Mouse (Mus musculus): ENCODE data around the gene Steap3. TPM values are rescaled to one million over a fixed set of nuclear protein-coding genes. Genes with fewer than 3 reads are reported as not detected.

Gene Steap3
- polyA plus RNA-seq, 1 experiment from 2014 or later, result 19.3 TPM

DNA sequence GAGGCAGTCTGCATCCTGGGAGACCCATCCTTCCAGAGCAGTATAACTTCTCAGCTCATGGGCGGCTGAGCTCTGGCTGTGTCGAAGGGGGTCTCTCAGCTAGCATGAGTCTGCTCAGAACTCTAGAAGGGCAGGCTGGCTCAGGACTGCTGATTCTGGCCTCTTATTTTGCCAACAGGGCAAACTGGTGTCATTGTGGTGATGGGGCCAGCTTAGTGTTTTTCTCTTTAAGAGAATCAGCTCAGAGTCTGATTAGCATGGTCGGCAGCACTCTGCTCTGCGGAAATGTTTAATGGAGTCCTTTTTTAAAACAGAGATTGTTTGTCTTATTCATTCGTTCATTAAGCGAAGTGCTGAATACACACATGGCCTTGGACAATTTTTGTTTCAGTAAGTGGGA lies 83.3 kb downstream of the Steap3 start:
- Histone ChIP-seq H3K27ac (replicated peaks in 1 of 2; ENCODE audit: control insufficient read depth in 1 of 2, insufficient read depth in 1 of 2, low read depth in 2 of 2, low read length in 2 of 2) (no peak overlapping the region), H3K27me3 (ENCODE audit: control insufficient read depth, insufficient read depth, low read length) (no peaks in the 10 kb centered on the region), H3K4me1 (ENCODE audit: control insufficient read depth in 2 of 2, insufficient read depth in 2 of 2, low read length in 2 of 2) (no peaks in the 10 kb centered on the region), H3K9me3 (ENCODE audit: control insufficient read depth, low read length) (no peaks in the 10 kb centered on the region), H3K4me3 (ENCODE audit: control insufficient read depth in 1 of 2, insufficient read depth in 1 of 2, low read depth in 1 of 2, low read length in 2 of 2) (no peak overlapping the region), H3K4me2 (ENCODE audit: low read length) (no peak overlapping the region), H3K36me3 (ENCODE audit: control insufficient read depth, insufficient read depth, low read length) (no peaks in the 10 kb centered on the region), H3K9ac (ENCODE audit: low read length) (no peak overlapping the region)
- WGBS, result 88% methylated on average over 6 of the region's 6 CpGs
- no peak for ATAC-seq (ENCODE audit: insufficient number of reproducible peaks, insufficient read depth, low FRiP score, low read depth)

DNA sequence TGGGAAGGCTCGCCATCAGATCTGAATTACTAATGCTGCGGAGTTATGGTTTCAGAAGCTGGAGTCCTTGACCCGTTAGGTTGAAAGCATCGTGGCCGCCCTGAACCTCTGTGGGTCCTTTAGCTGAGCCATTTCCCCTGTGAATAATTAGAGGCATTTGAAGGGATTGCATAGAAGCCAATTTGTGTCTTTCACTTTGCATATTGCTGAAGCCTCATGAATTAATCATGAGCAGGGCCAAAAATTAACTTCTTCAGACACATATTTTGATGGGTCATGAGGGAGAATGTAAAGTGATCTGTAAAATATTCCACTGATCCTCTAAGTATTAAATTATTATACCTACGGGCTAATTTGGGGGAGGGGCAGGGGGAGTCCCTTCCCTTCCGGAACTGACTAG lies 85.4 kb downstream of the Steap3 start:
- H3K27me3 ChIP-seq (ENCODE audit: control insufficient read depth, insufficient read depth, low read length), result no peaks in the 10 kb centered on the region
- H3K4me1 ChIP-seq (ENCODE audit: control insufficient read depth in 2 of 2, insufficient read depth in 2 of 2, low read length in 2 of 2), result no peaks in the 10 kb centered on the region
- ATAC-seq (ENCODE audit: insufficient number of reproducible peaks, insufficient read depth, low FRiP score, low read depth), result no peak
- WGBS, result 71% methylated on average over 7 of the region's 7 CpGs
- no peak overlapping the region for H3K9ac ChIP-seq (ENCODE audit: low read length)
- H3K36me3 ChIP-seq (ENCODE audit: control insufficient read depth, insufficient read depth, low read length), result no peaks in the 10 kb centered on the region
- no peak overlapping the region for H3K4me2 ChIP-seq (ENCODE audit: low read length)
- no peak overlapping the region for H3K4me3 ChIP-seq (ENCODE audit: control insufficient read depth in 1 of 2, insufficient read depth in 1 of 2, low read depth in 1 of 2, low read length in 2 of 2)
- no peaks in the 10 kb centered on the region for H3K9me3 ChIP-seq (ENCODE audit: control insufficient read depth, low read length)
- no peak overlapping the region for H3K27ac ChIP-seq (replicated peaks in 1 of 2; ENCODE audit: control insufficient read depth in 1 of 2, insufficient read depth in 1 of 2, low read depth in 2 of 2, low read length in 2 of 2)

DNA sequence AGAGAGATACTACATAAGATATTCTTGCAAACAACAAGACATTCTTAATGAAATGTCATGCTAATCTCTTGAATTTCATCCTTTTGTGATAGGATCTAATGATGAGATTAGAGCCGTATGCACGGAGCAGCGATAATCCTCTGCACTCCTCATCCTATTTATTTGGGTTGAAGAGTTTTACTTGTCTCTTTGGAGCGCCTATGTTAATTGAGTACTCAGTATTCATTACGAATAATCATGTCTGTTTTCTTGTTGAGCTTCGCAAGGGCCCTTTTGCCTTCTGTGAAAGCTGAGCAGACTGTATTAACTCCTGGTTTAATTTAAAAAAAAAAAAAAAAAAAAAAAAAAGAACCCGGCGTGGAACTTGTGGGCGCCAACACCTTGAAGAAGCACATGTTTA lies 85.8 kb downstream of the Steap3 start:
- no peak overlapping the region for H3K27ac ChIP-seq (replicated peaks in 1 of 2; ENCODE audit: control insufficient read depth in 1 of 2, insufficient read depth in 1 of 2, low read depth in 2 of 2, low read length in 2 of 2)
- no peak overlapping the region for H3K4me2 ChIP-seq (ENCODE audit: low read length)
- H3K4me1 ChIP-seq (ENCODE audit: control insufficient read depth in 2 of 2, insufficient read depth in 2 of 2, low read length in 2 of 2), result no peaks in the 10 kb centered on the region
- no peak overlapping the region for H3K4me3 ChIP-seq (ENCODE audit: control insufficient read depth in 1 of 2, insufficient read depth in 1 of 2, low read depth in 1 of 2, low read length in 2 of 2)
- H3K36me3 ChIP-seq (ENCODE audit: control insufficient read depth, insufficient read depth, low read length), result no peaks in the 10 kb centered on the region
- no peak overlapping the region for H3K9ac ChIP-seq (ENCODE audit: low read length)
- WGBS, result 55% methylated on average over 9 of the region's 9 CpGs
- no peaks in the 10 kb centered on the region for H3K27me3 ChIP-seq (ENCODE audit: control insufficient read depth, insufficient read depth, low read length)
- H3K9me3 ChIP-seq (ENCODE audit: control insufficient read depth, low read length), result no peaks in the 10 kb centered on the region
- ATAC-seq (ENCODE audit: insufficient number of reproducible peaks, insufficient read depth, low FRiP score, low read depth), result no peak

DNA sequence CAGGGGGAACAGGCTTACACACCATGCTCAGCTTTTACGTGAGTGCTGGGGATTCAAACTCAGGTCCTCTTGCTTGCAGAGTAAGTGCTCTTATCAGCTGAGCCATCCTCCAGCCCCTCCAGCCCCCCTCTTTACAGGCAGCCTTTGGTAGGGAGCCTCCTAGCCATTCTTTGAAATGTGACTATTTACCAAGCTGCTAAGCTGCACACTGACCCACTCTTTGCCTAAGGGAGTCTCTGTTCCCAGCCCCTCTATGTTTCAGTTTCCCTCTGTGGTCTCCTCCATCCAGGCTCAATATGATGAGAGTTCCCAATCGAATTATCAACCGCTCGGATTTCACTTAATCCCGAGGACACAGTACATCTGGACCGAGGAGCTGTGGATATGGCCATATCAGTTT lies 86.3 kb downstream of the Steap3 start:
- Histone ChIP-seq H3K36me3 (ENCODE audit: control insufficient read depth, insufficient read depth, low read length) (no peaks in the 10 kb centered on the region), H3K4me2 (ENCODE audit: low read length) (no peak overlapping the region), H3K27me3 (ENCODE audit: control insufficient read depth, insufficient read depth, low read length) (no peaks in the 10 kb centered on the region), H3K4me1 (ENCODE audit: control insufficient read depth in 2 of 2, insufficient read depth in 2 of 2, low read length in 2 of 2) (no peaks in the 10 kb centered on the region), H3K27ac (replicated peaks in 1 of 2; ENCODE audit: control insufficient read depth in 1 of 2, insufficient read depth in 1 of 2, low read depth in 2 of 2, low read length in 2 of 2) (no peak overlapping the region), H3K9ac (ENCODE audit: low read length) (no peak overlapping the region), H3K4me3 (ENCODE audit: control insufficient read depth in 1 of 2, insufficient read depth in 1 of 2, low read depth in 1 of 2, low read length in 2 of 2) (no peak overlapping the region), H3K9me3 (ENCODE audit: control insufficient read depth, low read length) (no peaks in the 10 kb centered on the region)
- ATAC-seq (ENCODE audit: insufficient number of reproducible peaks, insufficient read depth, low FRiP score, low read depth), result no peak
- 49% methylated on average over 6 of the region's 6 CpGs for WGBS

DNA sequence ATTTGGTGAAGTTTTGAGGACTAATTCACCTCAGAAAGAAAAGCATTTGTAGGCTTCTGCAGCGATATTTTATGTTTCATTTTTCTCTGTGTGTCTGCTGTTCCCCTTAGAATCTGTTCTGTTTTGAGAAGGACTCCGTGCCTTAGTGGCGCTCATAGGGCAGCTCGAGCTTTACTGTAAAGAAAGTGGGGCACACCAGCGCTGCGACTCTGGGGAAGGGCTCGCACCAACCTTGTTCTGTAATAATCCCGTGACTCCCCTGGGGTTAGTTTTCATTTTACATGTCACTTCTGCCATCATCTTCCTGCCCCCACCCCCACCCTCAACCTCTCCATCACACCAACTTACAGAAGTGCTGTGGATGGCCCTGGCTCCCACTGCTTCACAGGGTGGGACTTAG lies 95.4 kb downstream of the Steap3 start:
- Histone ChIP-seq H3K27me3 (ENCODE audit: control insufficient read depth, insufficient read depth, low read length) (no peaks in the 10 kb centered on the region), H3K4me3 (ENCODE audit: control insufficient read depth in 1 of 2, insufficient read depth in 1 of 2, low read depth in 1 of 2, low read length in 2 of 2) (no peak overlapping the region), H3K27ac (replicated peaks in 1 of 2; ENCODE audit: control insufficient read depth in 1 of 2, insufficient read depth in 1 of 2, low read depth in 2 of 2, low read length in 2 of 2) (no peak overlapping the region), H3K9me3 (ENCODE audit: control insufficient read depth, low read length) (no peaks in the 10 kb centered on the region), H3K36me3 (ENCODE audit: control insufficient read depth, insufficient read depth, low read length) (no peaks in the 10 kb centered on the region), H3K9ac (ENCODE audit: low read length) (no peak overlapping the region), H3K4me2 (ENCODE audit: low read length) (no peak overlapping the region), H3K4me1 (ENCODE audit: control insufficient read depth in 2 of 2, insufficient read depth in 2 of 2, low read length in 2 of 2) (peaks cover 8 to 12% of the 10 kb centered on the region in 2 experiments)
- ATAC-seq (ENCODE audit: insufficient number of reproducible peaks, insufficient read depth, low FRiP score, low read depth), result no peak
- WGBS, result 94% methylated on average over 8 of the region's 8 CpGs

DNA sequence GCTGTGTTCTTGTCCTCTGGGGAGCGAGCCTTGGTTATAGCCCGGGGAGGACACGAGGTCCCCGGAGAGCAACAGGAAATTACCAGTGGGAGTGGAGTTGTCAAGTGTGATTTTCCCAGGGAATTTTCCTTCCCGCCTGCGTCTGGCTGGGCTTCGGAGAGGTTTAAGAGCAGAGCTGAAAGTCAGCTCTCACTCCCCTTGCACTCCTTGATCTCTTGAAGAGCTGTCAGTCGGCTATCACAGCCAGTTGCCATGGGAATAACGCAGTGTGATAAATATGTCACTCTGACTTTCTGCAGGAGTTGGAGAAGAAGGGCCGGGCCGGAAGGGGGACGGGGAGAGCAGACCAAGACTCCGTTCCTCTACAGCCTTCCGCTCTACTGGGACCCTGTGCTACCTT lies 96.2 kb downstream of the Steap3 start:
- Histone ChIP-seq H3K9ac (ENCODE audit: low read length) (0 out of 2 replicates have a peak overlapping the region, but pooled peaks have one; percentile 2), H3K9me3 (ENCODE audit: control insufficient read depth, low read length) (no peaks in the 10 kb centered on the region), H3K27me3 (ENCODE audit: control insufficient read depth, insufficient read depth, low read length) (no peaks in the 10 kb centered on the region), H3K36me3 (ENCODE audit: control insufficient read depth, insufficient read depth, low read length) (no peaks in the 10 kb centered on the region), H3K4me3 (ENCODE audit: control insufficient read depth in 1 of 2, insufficient read depth in 1 of 2, low read depth in 1 of 2, low read length in 2 of 2) (no peak overlapping the region), H3K4me1 (ENCODE audit: control insufficient read depth in 2 of 2, insufficient read depth in 2 of 2, low read length in 2 of 2) (peaks cover 8 to 12% of the 10 kb centered on the region in 2 experiments), H3K27ac (replicated peaks in 1 of 2; ENCODE audit: control insufficient read depth in 1 of 2, insufficient read depth in 1 of 2, low read depth in 2 of 2, low read length in 2 of 2) (no peak overlapping the region), H3K4me2 (ENCODE audit: low read length) (peak overlapping the region; percentile 50)
- 3% methylated on average over 14 of the region's 14 CpGs for WGBS
- ATAC-seq (ENCODE audit: insufficient number of reproducible peaks, insufficient read depth, low FRiP score, low read depth), result peak; percentile 64

DNA sequence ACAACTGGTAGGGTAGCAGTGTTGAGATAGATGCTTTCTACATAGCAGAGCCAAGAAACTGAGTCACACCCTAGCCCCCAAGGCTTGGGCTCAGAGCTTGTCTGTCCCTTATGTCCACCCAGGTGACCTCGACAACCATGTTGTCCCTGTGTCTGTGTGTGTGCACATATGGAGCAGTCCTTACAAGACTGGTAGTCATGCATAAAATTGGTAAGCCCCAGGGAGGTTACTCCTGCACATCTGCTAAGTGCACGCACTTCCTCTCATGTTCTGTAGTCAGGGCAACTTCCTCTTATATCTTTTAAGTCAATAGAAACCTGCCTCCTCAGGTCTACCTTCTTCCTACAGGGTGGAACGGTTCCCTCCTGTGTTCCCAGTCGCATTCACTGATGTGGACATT lies 97.5 kb downstream of the Steap3 start:
- H3K4me3 ChIP-seq (ENCODE audit: control insufficient read depth in 1 of 2, insufficient read depth in 1 of 2, low read depth in 1 of 2, low read length in 2 of 2), result no peak overlapping the region
- no peaks in the 10 kb centered on the region for H3K27me3 ChIP-seq (ENCODE audit: control insufficient read depth, insufficient read depth, low read length)
- H3K9ac ChIP-seq (ENCODE audit: low read length), result no peak overlapping the region
- no peak overlapping the region for H3K4me2 ChIP-seq (ENCODE audit: low read length)
- H3K27ac ChIP-seq (replicated peaks in 1 of 2; ENCODE audit: control insufficient read depth in 1 of 2, insufficient read depth in 1 of 2, low read depth in 2 of 2, low read length in 2 of 2), result no peak overlapping the region
- no peaks in the 10 kb centered on the region for H3K36me3 ChIP-seq (ENCODE audit: control insufficient read depth, insufficient read depth, low read length)
- 77% methylated on average over 4 of the region's 4 CpGs for WGBS
- no peaks in the 10 kb centered on the region for H3K9me3 ChIP-seq (ENCODE audit: control insufficient read depth, low read length)
- H3K4me1 ChIP-seq (ENCODE audit: control insufficient read depth in 2 of 2, insufficient read depth in 2 of 2, low read length in 2 of 2), result peaks cover 8 to 12% of the 10 kb centered on the region in 2 experiments
- ATAC-seq (ENCODE audit: insufficient number of reproducible peaks, insufficient read depth, low FRiP score, low read depth), result no peak

DNA sequence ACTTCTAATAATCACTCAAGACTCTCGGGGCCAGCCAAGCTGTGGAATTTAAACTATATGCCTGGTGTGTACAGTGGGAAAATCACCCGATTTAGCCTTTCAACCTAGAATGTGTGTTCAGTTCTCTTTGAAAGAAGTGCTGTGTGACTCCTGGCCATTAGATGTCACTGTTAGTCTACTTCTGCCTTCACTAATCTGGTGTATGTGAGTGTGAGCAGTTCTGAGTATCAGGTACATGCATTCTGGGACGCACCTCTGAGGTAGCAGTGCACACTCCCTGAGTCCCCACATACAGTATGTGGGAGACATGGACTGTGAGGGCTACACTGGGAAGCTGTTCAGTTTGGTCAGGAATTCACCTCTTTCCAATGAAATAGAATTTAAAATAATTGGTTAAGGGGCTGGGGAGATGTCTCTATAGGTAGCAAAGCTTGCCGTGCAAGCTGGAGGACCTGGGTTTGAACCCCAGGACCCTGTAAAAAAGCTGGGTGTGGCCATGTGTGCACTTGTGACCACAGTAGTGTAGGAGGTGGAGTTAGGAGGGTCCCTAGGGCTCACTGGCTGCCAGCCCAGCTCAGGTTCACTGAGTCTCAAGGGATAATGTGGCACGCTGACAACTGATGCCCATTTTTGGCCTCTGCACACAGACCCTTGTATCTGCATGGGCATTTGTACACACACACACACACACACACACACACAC lies 100.5 kb downstream of the Steap3 start:
- Histone ChIP-seq H3K27ac (replicated peaks in 1 of 2; ENCODE audit: control insufficient read depth in 1 of 2, insufficient read depth in 1 of 2, low read depth in 2 of 2, low read length in 2 of 2) (no peak overlapping the region), H3K4me1 (ENCODE audit: control insufficient read depth in 2 of 2, insufficient read depth in 2 of 2, low read length in 2 of 2) (peaks cover 8 to 12% of the 10 kb centered on the region in 2 experiments), H3K9ac (ENCODE audit: low read length) (no peak overlapping the region), H3K4me3 (ENCODE audit: control insufficient read depth in 1 of 2, insufficient read depth in 1 of 2, low read depth in 1 of 2, low read length in 2 of 2) (no peak overlapping the region), H3K36me3 (ENCODE audit: control insufficient read depth, insufficient read depth, low read length) (no peaks in the 10 kb centered on the region), H3K27me3 (ENCODE audit: control insufficient read depth, insufficient read depth, low read length) (no peaks in the 10 kb centered on the region), H3K4me2 (ENCODE audit: low read length) (no peak overlapping the region), H3K9me3 (ENCODE audit: control insufficient read depth, low read length) (no peaks in the 10 kb centered on the region)
- 50% methylated on average over 5 of the region's 5 CpGs for WGBS
- no peak for ATAC-seq (ENCODE audit: insufficient number of reproducible peaks, insufficient read depth, low FRiP score, low read depth)
